ENCODE assay signal across 20 mouse cellular contexts in genomic region chr2:113178047-113178446, GRCm38 (mm10). TPM values are rescaled to one million over a fixed set of nuclear protein-coding genes. Genes with fewer than 3 reads are reported as not detected.
"Had no signal": no experiment of that assay in that cellular context is flagged by ENCODE, and none has a peak within 500 bp of the region (broad histone marks: within the 10 kb centered on the region; RNA-seq: fewer than 3 reads in every experiment).

No protein-coding gene starts in this region.

- H3K4me1 ChIP-seq: liver, embryonic 12.5 days; midbrain, embryonic 12.5 days; neural tube, embryonic 13.5 days; neural tube, embryonic 15.5 days had no signal

- DNase-seq: lung, adult 18-20 months; lung, postnatal 4 days; midbrain, embryonic 14.5 days; retina, postnatal 1 day; right cerebral cortex, adult 18-20 months; right cerebral cortex, postnatal 25 days; right cerebral cortex, postnatal 4 days; spleen, adult 18-20 months; thymus, adult 18-20 months; thymus, postnatal 14 days; thymus, postnatal 36 days had no signal

- H3K27ac ChIP-seq: liver, embryonic 12.5 days; liver, embryonic 14.5 days; midbrain, embryonic 10.5 days; midbrain, embryonic 12.5 days; neural tube, embryonic 13.5 days; neural tube, embryonic 15.5 days had no signal

- H3K9me3 ChIP-seq: liver, embryonic 12.5 days; midbrain, embryonic 10.5 days; midbrain, embryonic 12.5 days; neural tube, embryonic 13.5 days; neural tube, embryonic 15.5 days had no signal

- H3K9ac ChIP-seq: liver, embryonic 12.5 days; liver, embryonic 14.5 days; midbrain, embryonic 12.5 days; neural tube, embryonic 13.5 days; neural tube, embryonic 15.5 days had no signal

- H3K36me3 ChIP-seq: liver, embryonic 12.5 days; midbrain, embryonic 10.5 days; midbrain, embryonic 12.5 days; neural tube, embryonic 13.5 days; neural tube, embryonic 15.5 days had no signal

- ATAC-seq: liver, embryonic 12.5 days; midbrain, embryonic 16.5 days had no signal

- H3K27me3 ChIP-seq: liver, embryonic 12.5 days; midbrain, embryonic 12.5 days; neural tube, embryonic 13.5 days; neural tube, embryonic 15.5 days had no signal

- H3K4me2 ChIP-seq: liver, embryonic 12.5 days; midbrain, embryonic 12.5 days; neural tube, embryonic 13.5 days; neural tube, embryonic 15.5 days had no signal

- H3K4me3 ChIP-seq: liver, embryonic 12.5 days; midbrain, embryonic 10.5 days; midbrain, embryonic 12.5 days; myocyte; neural tube, embryonic 13.5 days; neural tube, embryonic 15.5 days had no signal

RNA-seq across cellular contexts. Expression of gene Ryr3, which starts 38.8 kb away (rescaled TPM):
- polyA plus RNA-seq: liver, adult 2 months had no signal
